Mouse (Mus musculus): ENCODE measurements around the gene Slc26a6.

The Slc26a6 gene

DNA sequence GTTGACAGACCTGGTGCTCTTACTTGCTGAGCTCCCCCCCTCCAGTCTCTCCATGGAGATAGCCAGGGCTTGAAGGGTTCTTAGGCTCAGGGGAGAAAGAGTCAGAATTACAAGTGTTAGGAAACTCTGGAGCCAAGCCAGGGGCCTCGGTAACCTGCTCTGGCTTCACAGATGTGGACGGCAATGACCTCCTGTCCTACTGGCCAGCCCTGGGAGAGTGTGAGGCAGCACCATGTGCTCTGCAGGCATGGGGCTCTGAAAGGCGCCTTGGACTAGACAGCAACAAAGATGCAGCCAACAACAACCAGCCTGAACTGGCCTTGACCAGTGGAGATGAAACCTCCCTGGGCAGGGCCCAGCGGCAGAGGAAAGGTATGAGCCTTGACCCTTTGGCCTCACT is 5.7 kb upstream of the Slc26a6 start:
- no peak for DNase-seq

DNA sequence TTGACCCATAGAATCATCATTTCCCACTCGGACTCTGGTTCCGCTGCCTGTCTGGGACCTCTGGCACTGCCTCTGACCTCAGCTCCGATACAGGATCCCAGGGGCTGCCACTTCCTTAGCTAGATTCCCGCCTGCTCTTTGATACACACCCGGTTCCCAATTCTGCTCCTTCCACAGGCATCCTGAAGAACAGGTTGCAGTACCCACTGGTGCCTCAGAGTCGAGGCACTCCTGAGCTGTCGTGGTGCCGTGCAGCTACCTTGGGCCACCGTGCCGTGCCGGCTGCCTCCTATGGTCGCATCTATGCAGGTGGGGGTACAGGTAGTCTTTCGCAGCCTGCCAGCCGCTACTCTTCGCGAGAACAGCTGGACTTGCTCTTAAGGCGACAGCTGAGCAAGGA is 4.7 kb upstream of the Slc26a6 start:
- DNase-seq, result no peak

GRCm38 (mm10) chr9:108853635-108854240 is 655 bp downstream of the Slc26a6 start:
- DNase-seq, result peak; percentile 95

GRCm38 (mm10) chr9:108854241-108854696 is 1.2 kb downstream of the Slc26a6 start:
- peak; percentile 87 for DNase-seq

DNA sequence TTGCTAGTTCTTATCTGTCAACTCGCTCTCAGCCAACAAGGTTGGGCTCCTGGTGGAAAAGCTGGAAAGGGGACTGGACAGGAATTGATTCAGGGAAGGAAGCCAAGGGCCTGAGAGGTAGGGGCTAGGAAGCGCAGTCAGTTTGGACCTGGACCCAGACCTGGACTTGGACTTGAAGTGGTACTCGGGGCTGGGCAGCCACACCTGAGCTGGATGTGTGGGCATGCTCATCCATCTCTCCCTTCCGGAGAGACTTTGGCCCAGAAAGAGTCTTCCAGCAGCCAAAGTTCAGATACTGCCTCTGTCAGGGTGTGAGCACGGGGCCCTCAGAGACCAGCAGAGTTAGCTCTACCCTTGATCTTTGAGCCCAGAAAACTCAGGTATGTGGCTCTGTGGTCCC is 2.3 kb downstream of the Slc26a6 start:
- no peak for DNase-seq

GRCm38 (mm10) chr9:108858792-108859527 is 5.9 kb downstream of the Slc26a6 start:
- no peak for DNase-seq

- no peak for DNase-seq
These were observed 59.2 kb downstream of the Slc26a6 start for GRCm38 (mm10) chr9:108912308-108912707.

- no peak for DNase-seq
These were observed 60.1 kb downstream of the Slc26a6 start for GRCm38 (mm10) chr9:108913161-108913560.

DNA sequence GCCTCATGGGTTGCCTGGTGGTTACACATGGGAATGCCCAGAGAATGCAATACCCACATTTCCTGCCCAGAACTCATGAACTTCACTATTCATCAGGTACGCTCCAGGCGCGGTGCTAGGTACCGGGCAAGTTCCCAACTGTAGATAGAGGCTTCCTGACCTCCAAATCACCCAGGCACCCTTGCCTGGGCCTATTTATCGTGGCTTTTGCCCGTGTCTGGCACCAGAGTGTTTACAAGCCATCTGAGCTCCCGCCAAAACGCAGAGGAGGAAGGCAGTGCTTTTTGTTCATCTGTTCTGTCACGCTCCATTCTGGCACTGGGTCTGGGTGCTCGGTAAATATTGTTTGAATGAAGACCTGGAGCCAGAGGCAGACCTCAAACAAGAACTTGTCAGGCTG is 60.5 kb downstream of the Slc26a6 start:
- DNase-seq, result no peak

DNA sequence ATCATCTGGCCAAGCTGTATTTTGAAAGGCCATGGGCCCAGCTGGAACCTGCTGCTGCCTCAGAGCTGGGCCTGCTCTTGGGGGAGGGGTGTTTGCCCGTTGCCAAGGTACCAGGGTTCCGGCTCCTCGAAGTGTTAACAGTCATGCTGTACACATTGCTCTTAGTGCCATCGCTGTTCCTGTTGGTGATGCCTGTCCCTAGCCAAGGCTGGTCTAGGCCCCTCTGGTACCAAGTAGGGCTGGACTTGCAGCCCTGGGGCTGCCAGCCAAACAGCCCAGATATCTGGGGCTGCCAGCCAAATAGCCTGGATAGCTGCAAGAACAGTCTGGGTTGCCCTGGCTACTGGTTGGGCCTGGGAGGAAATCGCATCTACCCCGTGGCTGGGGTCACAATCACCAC is 61.4 kb downstream of the Slc26a6 start, which contains the start of gene Tmem89:
TSS of gene Tmem89 (plus strand) at position 129 of the 400 bp plus-strand sequence.
- peak; percentile 61 for DNase-seq

DNA sequence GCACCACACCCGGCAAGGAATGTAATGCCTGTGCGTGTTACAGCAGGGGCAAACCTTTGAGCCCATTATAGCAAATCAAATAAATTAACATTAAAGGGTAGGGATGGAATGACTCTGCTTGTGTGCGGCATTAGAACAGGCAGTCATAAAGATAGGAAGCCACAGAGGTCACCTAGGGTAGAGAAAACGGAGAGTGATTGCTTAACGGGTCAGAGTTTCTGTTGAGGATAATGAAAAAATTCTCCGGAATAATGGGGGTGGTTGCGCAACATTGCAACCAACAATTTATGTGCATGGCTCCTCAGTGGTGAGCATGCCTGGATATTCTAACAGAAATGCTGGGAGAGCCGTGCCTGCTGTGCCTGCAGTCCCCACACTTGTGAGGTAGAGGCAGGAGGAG is 72.8 kb downstream of the Slc26a6 start:
- DNase-seq, result no peak

GRCm38 (mm10) chr9:108928424-108928823 is 75.3 kb downstream of the Slc26a6 start:
- no peak for DNase-seq

DNA sequence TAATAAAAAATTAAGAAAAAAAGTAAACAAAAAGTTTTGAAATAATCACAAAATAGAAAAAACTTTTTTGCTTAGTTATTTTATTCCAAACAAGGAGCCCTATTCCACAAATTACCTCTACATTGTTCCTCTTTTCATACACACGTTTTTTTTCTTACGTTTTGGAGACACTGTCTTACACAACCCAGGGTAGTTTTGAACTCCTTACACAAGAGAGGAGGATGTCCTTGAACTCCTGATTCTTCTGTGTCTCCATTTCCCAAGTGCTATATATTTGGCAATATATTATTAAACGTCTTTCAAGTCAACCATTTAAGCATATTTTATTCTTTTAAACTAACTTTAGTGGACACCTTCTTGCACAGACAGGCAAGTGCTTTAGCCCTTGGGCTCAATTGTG is 82.9 kb downstream of the Slc26a6 start:
- DNase-seq, result no peak

DNA sequence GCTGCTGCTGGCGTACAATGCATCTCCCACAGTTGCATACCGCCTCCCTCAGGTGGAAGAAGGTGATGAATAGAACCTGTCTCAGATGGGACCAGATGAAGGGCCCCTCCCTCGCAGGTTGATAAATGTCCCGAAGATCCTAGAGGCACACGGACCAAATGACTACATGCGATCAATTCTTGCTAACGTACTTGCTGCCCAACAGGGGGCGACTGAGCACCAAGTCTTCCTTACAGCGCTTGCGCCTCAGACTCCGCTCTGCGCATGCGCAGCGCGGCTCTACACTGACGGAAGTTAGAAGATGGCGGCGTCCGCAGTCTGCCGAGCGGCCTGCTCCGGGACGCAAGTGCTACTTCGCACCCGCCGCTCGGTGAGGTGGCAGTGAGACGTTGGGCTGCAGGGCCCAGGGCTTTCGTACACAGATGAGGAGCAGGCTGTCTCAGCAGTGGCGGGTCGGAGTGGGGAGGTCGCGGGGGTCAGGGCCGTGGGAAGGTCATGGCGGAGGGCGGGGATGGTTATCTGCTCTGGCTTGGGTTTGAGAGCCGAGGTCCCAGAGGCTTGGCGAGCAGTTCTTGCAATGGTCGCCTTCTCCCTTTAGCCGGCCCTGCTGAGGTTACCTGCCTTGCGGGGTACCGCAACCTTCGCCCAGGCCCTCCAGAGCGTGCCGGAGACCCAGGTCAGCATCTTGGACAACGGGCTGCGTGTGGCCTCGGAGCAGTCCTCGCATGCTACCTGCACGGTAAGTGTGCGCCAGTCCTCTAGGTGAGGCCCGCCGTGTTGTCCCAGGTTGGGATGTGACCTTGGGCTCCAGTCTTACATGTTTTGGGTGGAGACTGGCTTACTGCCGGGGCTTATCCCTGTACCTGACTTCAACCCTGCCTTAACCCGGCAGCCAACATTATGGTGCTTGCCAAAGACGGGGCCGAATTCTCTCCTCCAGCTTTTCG is 83.6 kb downstream of the Slc26a6 start, which contains the start of gene Uqcrc1:
TSS of gene Uqcrc1 (plus strand) at position 216 of the 947 bp plus-strand sequence.
- peak; percentile 98 for DNase-seq

DNA sequence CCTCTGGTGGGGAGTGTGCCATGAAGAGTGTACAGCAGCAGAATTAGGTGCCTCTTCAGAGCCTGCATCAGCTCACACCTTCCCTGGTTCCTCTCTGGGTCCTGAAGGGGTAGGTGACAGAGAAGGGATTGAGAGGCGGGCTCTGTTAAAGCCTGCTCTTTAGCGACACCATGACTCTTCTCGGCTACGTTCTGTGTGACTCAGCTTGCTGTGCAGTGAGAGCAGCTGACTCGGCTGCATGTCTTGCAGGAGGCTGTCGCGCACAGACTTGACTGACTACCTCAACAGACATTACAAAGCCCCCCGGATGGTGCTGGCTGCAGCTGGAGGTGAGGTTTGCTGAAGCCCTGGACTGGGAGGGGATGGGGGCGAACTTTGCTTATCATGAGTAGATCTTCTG is 92.0 kb downstream of the Slc26a6 start:
- no peak for DNase-seq

DNA sequence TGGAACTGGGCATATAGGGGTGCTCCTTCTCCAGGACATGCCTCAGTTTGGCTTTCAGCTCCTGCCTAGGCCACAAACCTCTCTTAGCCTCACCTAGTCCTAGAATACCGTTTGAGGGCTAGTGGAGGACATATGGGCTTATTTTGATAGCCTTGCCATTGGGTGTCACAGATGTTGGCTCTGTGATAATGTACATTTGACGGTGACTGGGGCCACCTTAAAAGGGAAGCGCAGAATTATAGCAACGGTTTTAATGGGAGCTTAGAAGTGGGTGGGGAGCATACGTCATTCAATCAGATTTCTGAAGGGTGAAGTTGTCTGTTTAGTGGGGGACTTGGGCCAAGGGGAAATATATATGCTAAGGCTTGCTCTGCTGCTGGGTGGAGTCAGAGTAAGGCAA is 92.5 kb downstream of the Slc26a6 start:
- DNase-seq, result no peak

- peak; percentile 59 for DNase-seq
These were observed 96.3 kb downstream of the Slc26a6 start for GRCm38 (mm10) chr9:108949231-108949966.

DNA sequence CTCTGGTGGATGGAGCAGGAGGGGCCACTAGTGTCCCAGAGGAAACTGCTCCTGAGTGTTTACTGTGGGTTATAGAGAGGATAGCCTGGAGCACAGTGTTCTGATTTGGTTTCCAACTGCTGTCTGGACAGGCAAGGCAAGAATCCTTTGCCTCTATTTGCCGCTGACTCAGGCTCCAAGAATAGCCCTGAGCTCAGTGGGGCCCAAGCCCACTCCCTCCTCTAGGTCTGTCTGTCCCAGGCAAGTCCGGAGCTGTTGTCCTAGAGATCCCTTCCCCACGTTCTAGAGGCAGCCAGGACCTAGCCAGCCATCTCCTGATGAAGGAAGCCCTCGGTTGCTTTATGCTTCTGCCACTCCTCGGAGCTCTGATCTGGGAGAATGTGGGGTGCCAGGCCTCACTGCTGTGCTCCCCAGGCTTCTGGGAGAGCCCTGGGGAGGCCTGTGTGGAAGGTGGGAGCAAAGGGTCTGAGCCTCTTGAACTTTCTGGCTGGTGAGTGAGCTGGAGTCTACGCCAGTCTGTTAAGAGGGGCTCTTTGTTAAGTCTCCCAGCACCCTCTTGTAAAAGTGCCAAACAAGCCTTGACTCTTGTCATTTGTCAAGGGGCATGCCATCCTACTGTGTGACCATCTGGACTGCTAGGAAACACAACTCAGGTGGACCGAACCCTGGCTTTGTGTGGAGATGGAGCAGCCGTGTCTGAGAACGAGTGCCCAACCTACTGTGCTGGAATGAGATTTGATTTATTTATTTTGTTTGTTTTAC is 97.1 kb downstream of the Slc26a6 start:
- no peak for DNase-seq

- no peak for DNase-seq
These were observed 100.1 kb downstream of the Slc26a6 start, which contains the start of gene Col7a1 for GRCm38 (mm10) chr9:108953081-108953636. Col7a1 (plus strand) TSS chr9:108953586.

DNA sequence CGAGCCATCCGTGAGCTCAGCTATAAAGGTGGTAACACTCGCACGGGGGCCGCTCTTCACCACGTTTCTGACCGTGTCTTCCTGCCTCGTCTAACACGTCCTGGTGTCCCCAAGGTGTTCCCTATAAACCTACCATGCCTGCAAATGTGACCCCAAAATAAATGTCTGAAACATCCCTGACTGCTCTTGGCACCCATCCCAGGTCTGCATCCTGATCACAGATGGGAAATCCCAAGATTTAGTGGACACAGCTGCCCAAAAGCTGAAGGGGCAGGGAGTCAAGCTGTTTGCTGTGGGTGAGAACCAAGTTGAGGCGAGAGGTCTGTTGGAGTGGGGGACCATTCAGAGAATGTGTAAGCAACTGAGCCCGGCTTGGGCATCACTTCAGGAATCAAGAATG is 102.2 kb downstream of the Slc26a6 start:
- no peak for DNase-seq

GRCm38 (mm10) chr9:108955846-108956245 is 102.8 kb downstream of the Slc26a6 start:
- DNase-seq, result no peak

All from cerebellum, adult 11-12 months (tissue).